In the genomic region with DNA sequence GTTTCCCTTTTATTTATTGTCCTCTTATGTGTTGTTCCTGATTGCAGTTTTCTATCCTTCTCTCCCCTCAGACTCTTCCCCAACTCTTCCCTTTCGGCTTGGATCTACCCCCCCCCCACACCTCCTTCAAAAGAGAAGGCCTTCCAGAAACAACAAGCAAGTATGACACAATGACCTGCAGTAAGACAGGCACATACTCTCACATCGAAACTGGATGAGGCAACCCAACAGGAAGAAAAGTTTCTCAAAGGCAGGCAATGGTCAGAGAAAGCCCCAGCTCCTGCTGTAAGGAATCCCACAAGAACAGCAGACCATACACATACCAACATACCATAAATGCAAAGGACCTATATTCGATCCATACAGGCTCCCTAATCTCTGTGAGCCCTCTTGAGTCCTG, we compare ENCODE assay signal across 21 mouse cellular contexts.
DNase-seq lines count a peak whose midpoint lies in the region; ATAC-seq lines count a peak whose summit lies in the region.
"Had no signal": no experiment of that assay in that cellular context is flagged by ENCODE, and none has a peak within 500 bp of the region (broad histone marks: within the 10 kb centered on the region; RNA-seq: fewer than 3 reads in every experiment).

No protein-coding gene starts in this region.

- peak; percentile 10 for DNase-seq in heart, adult 11 months
- no peak for DNase-seq in heart, postnatal 36 days
- no peak for DNase-seq in frontal cortex, adult 2 months (ENCODE audit: extremely low spot score in 1 of 2, low spot score in 1 of 2)
- no peak for DNase-seq in right cerebral cortex, adult 18-20 months
- no peak for DNase-seq in adipocyte (ENCODE audit: low spot score)
- DNase-seq: adrenal gland, adult 2 months; adrenal gland, adult 8-10 months; adrenal gland, postnatal 10 days; adrenal gland, postnatal 14 days; adrenal gland, postnatal 25 days; adrenal gland, postnatal 36 days; B cell, adult 2 months; cerebellum, adult 11 months; cerebellum, adult 11-12 months; cerebellum, adult 18-20 months had no signal

- intact Hi-C loops in heart, postnatal 36 days (cut with DNase I), result loop anchor here (5.0 kb wide), 1 partner anchor 71 kb away; no protein-coding TSS in a partner anchor

- peak; percentile 95 for ATAC-seq in granulocyte monocyte progenitor cell, adult 5-6 weeks (replicated peaks; ENCODE audit: poor library complexity, severe bottlenecking)
- peak; percentile 68 for ATAC-seq in megakaryocyte, adult 5-6 weeks (ENCODE audit: poor library complexity, severe bottlenecking)
- peak; percentile 66 for ATAC-seq in megakaryocyte progenitor cell, adult 5-6 weeks (replicated peaks; ENCODE audit: poor library complexity)
- ATAC-seq: activated CD4-positive, CD25-positive, alpha-beta regulatory T cell, adult 4 months; CD4-positive, CD25-positive, alpha-beta regulatory T cell, adult 4 months; Patski had no signal
